Mouse (Mus musculus) cerebellum, adult 11-12 months (tissue): ENCODE results near the gene 2210016L21Rik.

ENCODE experiments used
- DNase-seq: peaks from one replicate; pipeline ENCODE4 v3.0.0; 2022

Gene 2210016L21Rik

DNA sequence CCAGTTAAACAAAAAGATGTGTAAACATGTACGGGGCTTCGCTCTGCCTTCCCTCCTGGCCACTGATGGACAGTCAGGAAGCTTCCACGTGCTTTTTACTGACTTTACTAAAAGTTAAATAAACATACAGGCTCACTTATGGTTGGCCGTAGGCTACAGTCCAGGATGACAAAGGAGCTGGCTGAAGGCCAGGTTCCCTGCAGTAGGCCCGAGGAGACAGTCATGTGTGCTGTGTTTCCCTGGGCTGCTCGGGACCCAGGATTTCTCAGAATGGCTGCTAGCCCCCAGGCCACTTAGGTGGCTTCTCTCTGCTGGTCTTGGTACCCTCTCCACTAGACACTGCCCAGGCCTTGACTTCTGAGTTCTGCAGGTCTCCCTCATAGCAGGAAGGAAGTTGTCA lies 6.9 kb downstream of the 2210016L21Rik start:
- DNase-seq: peak; percentile 57

DNA sequence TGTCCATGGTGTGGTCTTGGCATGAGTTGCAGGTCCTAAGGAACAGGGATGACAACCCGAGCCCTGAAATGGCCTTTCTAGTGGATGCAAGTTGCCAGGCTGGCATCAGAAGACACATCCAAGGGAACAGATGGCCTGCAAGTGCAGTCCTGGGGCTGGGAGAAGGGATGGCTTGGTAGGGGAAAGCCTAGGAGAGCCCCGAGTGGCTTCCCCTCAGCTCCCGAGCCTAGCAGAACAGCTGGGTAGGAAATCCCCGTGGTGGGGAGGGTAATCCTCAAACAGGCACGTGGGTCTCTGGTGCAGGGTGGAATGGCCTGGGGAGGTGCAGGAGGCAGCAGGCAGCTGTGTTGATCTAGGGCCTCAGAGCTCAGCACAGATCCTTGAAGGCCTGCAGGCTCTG lies 7.4 kb downstream of the 2210016L21Rik start:
- DNase-seq: peak; percentile 73

DNA sequence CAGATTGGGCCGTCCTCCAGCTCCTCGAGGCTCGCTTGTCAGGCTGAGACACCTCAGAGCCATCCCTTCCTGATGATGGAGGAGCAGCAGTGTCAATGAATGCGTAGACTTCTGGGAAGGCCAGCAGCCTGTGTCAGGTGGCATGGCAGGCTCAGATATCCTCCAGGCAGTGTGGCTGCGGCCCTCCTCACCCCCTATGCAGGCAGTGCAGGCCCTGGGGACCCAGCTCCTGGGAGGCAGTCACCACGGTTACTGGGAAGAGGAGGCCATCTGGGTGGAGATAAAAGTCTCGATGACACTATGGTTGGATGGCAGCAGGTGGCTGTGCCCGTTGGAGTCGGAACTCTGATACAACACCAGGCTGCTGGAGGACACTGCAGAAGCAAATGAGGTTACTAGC lies 7.9 kb downstream of the 2210016L21Rik start:
- DNase-seq: no peak

DNA sequence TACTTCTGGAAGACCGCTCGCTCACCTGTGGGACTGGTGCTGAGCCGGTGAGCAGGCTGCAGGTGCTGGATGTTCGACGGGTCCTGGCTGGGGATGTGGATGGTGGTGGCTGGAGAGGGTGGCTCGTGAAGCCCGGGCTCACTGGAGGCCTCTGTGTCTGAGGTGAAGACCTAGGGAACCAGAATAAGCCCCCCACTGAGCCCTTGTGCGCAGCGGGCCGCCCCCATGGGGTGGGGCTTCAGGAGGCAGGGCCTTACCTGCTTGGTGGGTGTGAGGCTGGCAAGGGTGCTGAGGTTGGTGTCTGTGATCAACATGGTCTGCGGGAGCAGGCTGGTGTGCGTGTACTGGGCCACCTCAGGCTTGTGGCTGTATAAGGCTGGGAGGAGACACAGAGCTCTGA lies 8.7 kb downstream of the 2210016L21Rik start:
- DNase-seq: peak; percentile 19

DNA sequence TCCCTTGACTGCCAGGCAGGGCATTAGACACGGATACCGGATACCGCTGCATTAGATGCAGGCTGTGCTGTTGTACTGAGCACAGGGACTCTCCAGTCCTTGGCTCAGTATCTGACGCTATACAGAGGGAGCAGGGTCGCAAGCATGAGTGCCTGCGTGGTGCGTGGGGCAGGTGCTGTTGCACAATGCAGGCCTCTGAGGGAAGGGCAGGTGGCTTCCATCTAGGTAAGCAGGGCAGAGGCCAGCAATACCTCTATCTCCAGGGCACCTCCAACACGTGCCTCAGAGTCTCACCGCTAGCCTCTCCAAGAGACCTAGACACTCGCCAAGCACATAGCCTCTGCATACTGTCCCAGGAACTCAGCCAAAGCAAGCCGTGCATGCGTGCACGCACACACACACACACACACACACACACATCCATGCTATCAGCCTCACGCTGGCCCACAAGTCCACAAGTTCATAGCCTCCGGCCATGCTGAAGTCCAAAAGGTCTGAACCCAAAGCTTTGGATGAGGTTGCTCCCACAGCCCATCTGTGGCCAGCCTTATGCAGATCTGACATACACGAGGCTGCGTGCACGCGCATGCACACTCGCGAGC lies 9.4 kb downstream of the 2210016L21Rik start:
- no peak for DNase-seq

DNA sequence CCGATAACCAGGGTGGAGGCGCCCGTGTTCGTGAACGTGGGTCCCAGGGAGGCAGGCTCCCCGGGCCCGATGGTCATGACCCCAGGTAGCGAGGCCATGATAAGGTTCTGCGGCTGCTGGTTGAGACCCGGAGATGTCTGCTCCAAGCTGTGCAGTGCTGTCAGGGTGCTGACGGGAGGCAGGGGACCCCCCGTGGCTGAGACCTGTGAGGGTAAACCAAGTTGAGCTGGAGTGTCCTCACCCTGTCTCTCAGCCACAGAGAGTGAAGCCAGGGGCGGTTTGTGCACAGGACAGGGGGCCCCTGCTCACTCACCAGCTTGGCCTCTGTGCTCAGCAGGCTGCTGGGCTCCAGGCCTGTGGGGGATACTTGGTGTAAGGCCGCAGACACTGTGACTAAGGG lies 11.4 kb downstream of the 2210016L21Rik start:
- DNase-seq: no peak

DNA sequence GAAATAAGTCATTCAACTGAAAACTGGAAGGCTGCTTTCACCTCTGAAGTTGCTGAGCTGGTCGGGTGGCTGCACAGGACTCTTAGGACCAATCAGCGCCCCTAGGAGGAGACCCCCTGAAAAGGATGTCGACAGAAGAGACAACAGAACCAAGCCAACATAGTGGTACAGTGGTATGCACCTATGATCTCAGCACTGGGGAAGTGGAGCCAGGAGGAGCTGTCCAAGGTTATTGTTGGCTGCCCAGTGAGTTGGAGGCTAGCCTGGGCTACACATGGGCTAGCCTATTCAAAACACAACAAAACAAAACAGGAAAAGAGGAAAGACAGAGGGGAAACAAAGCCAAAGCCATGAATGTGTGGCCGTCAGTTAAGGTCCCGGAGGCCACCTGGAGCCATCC lies 16.1 kb downstream of the 2210016L21Rik start:
- DNase-seq: no peak

DNA sequence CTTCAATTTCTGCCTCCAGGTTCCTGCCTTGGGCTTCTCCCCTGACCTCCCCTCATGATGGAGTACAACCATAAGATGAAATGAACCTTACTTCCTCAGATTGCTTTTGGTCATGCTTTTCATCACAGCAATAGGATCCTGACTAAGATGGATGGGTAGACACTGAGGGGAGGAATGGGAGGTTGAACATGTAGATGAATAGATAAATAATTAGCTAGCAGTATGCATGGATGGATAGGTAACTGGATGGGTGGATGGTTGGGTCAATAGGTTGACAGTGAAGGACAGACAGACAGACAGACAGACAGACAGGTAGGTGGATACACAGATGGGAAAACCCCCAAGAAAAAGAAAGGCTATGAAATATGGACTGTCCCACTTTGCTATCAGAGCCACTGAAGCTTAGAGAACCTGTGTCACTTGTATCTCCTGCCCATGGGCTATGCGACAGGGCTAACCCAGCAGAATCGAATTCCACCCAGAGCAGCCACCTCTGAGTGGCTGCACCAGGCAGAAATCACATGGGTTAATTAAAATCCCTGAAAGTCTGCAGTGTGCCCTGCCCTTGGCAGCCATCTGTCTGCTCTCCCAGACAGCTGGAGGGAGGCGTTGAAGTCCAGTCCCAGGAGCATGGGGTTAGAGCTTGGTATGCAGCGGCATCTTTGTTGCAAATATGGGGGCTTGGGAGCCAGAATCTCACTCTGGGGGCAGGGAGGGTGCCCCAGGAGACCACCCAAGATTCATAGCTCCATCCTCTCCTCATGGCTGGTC lies 19.8 kb downstream of the 2210016L21Rik start:
- no peak for DNase-seq

DNA sequence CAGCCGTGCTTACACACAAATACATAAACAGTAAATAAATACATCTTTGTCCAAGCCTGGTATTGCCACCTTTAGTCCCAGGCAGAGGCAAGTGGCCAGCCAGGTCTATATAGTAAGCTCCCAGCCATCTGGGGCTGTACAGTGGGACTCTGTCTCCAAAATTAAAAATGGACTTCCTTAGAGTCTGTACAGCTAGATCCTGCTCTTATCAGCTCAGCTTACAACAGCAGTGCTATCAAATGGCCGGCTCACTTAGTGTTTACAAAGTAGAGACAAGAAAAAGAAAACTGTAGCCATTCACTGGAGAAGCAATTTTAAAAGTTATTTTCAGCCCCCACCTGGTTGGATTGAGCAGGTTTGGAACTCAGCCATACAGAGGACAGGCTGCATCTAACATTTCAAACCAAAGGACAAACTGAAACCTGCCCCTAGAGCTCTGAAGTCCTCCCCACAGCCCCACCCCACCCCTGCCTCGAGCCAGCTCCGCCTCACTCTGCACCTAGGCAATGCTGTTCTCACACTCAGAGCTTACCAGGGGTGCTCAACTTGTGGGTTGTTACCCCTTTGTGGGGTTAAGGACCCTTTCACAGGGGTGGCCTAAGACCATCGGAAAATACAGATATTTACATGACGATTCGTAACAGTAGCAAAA lies 22.5 kb downstream of the 2210016L21Rik start:
- DNase-seq: no peak

DNA sequence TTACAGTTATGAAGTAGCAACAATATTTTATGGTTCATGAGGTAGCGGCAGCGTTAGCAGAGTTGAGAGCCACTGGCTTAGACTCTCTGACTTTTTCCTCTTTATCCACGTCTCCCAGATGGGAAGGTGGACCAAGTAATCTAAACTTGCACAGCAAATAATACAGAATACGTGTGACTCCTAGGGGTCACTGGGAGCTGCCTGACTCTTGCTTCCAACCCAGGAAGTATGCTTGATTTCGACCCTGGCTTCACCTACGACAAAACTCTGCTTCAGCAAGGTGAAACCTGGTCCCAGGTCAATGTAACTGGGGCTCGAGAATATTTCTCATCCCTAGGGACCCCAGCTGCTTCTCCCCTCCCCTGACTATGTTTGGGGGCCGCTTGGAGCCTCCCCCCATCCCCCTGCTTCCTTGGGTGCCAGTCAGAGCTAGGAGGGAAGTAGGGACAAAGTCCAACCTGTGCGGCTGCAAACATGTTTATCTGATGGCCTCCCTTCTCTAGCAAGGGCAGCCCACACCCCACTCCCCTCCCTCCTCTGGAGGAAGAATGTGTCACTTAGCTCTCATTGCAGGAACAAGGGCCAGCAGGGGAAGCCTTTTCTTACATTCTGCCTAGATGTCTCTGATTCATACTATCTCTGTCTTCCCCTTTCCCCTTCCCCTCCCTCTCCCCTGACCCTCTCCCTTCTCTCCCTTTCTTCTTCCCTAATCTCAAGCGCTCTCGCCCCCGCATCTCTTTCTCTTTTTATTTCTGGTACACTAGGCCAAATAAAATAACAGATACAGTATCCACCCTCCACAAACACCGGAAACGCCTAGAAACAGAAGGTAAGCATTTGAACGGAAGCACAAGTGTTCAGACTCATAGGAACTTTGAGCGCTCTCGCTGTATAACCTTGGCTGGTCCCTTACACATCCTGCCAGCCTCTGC lies 23.3 kb downstream of the 2210016L21Rik start:
- DNase-seq: no peak

DNA sequence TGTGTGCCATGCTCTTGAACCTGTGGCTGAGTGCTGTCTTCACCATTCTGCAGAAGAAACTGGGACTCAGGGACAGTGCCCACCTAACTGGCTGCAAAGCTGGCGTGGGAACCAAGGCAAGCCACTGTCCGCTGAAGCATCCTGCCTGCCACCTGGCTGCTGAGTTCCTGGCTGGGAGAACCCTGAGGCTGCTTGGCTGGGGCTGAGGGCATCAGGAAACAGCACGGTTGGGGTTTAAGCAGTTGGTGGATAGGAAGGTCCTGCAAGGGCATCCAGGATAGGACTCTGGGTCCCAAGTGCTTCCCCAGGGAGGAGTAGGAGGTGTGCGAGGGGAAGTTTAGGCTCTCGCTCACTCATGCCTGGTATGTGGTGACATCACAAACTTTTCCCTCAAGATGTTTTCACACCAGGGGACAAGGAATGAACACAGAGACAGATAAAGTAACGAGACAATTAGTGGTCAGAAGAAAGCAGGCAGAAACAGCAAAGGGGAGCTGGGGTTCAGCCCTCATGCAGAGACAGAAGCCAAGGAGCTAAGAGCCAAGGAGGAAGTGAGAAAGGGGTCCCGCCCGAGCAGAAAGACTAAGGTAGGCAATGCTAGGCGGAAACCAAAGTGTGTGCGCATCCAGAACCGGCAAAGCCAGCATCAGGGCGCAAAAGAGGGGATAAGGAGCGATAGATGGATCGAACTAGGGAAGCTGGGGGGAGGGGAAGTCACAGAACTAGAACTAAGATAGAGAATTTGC lies 25.7 kb downstream of the 2210016L21Rik start:
- DNase-seq: no peak

DNA sequence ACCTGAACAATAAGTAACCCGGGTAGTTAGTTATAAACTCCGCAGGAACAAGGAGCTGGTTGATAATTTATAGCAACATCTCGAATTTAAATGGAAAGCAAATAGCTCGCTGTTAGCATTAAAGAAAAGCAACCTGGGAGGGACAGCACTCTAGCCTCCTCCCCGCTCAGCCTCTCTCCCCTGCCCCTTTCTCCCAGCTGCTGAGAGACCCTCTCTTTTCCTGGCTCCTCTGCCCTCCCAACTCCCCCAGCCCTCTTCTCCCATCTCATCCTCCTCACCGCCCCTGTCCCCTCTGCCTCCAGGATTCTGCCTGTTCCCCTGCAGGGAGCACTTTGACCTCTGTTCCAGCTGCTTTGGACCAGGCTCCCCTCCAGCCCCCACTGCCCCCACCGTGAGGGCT lies 26.7 kb downstream of the 2210016L21Rik start:
- DNase-seq: no peak

DNA sequence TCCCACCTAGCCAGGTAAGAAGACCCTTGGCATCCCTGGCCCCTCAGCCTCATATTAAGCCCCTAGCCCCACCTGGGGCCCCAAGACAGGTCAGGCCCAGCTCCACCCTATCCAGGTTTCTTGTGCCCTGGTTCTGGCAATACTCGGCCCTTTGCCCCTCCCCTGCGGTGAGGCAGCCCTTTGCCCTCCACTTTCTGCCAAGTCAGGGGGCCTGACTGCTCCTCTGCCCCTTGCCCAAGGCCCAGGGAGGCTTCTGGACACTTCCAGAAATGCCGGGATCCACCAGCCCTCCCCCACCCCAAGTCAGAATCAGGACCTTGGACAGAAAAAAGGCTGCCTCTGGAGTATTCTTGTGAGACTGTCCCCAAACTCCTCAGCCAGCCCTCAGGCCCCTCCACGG lies 27.1 kb downstream of the 2210016L21Rik start:
- no peak for DNase-seq

DNA sequence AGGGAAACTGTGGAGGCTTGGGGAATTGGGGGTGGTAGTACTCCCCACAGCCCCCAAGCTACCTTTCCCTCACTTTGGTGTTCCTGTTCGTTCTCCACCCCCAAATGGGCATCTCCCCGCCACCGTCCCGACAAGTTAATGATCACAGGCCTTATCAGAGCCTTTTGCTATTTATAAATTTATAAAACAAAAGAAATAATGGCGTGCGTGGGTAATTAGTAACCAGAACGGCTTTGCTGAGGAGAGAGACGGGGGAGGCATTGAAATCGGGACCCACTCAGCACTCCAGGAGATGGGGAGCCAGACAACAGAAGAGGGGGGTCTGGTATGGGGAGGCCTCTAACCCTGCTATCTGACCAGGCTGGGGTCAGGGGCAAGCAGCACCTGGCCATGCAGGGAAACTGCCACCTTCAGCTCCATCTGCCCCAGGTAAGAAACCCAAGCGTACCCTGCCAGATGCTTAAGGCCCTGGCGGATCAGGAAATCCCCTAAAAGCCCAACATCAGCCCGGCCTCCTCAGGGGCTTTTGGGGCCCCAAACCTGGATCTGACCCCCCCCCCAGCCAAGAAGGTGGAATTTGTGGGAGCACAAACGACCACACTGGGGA lies 27.8 kb downstream of the 2210016L21Rik start:
- DNase-seq: no peak

DNA sequence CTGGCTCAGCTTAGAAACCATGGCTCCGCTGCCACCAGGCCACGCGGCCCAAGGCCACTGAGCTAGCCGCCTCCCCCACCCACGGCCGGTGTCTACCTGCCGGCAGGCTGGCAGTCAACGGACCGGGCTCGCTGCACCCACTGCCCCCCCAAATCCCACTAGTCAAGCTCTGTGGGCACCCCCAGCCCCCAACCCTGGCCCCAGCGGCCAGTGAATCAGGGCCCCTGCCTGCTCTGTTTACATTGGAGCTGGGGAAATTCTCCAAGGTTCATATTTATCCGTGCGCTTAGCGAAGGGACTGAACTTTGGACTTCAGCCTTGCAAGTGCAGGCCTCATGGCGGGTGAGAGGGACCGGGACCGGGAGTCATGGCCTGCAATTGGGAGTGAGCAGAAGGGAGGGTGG lies 28.9 kb downstream of the 2210016L21Rik start, which contains the start of gene Hnf1a:
Gene Hnf1a, minus strand, starts transcription at position 271 of the 404 bp plus-strand sequence.
- DNase-seq: no peak

DNA sequence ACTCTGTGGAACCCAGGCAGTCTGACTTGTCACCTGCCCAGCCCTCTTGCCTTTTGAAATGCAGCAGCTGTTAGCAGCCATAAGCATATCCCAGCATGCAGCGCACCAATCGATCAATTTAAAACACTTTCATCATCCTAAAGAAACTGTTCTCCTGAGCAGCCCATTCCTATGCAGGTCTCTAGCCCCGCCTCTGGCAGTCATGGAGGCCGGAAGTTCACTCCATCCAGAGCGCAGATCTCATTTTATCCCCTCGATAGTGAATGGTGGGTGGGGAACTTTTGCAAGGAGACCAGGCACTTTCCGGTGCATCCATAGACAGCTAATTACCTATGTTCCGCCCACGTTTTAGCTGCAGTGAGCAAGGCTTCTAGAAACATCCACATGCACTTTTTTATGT lies 30.2 kb downstream of the 2210016L21Rik start:
- no peak for DNase-seq

DNA sequence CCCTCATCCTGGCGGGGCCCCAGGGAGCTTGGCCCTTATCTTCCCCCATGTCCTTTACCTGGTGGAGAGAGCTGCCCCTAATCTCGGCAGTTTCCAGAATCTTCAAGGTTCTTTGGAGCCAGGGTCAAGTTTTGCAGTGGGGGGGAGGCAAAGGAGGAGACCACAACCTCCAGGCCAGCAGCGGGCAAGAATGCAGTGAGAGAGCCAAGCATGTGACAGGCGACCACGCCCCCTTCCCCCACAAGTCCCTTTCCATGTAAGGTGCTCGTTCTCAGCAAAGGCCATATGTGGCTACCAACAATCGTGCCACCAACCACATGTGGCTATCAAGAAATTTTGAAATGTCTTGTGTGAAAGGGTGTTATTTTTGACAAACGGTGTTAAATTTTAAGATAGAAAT lies 31.2 kb downstream of the 2210016L21Rik start:
- no peak for DNase-seq

DNA sequence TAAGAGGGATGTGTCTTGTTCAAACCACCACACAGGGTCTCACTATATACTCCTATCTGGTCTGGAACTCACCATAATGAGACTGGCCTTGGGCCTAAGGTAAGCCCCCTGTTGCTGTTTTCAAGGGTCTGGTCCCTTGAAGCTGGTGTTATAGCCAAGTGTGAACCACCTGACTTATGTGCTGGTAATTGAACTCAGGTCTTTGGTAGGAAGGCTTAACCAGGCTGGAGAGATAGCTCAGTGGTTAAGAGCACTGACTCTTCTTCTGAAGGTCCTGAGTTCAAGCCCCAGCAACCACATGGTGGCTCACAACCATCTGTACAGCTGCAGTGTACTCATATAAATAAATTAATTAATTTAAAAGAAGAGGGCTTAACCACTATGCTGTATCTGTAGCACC lies 35.0 kb downstream of the 2210016L21Rik start:
- DNase-seq: no peak

DNA sequence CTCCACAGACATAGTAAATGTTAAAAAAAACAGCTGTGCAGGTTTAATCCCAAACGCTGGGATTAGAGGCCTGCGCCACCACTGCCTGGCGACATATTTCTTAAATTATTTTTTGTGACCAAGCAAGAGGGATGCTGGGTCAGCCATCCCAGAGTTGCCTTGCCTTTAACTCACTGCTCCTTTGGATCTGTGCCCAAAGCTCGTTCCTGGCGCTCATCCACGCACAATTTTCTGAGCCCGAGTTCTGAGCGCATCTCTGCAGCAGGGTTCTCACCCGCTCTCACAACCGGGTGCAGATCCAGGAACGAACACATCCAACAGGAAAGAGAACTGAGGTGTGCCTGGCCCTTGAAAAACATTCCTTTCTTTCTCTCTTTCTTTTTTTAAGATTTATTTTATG lies 36.5 kb downstream of the 2210016L21Rik start:
- DNase-seq: peak; percentile 18

DNA sequence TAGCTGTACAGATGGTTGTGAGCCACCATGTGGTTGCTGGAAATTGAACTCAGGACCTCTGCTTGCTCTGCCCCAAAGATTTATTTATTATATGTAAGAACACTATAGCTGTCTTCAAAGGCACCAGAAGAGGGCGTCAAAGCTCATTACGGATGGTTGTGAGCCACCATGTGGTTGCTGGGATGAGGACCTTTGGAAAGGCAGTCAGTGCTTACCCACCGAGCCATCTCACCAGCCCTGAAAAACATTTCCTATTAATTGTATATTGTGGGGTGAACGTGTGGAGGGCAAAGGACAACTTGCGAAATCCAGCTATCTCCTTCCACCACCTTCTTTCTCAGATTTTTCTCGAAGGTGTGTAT lies 36.9 kb downstream of the 2210016L21Rik start:
- peak; percentile 21 for DNase-seq

DNA sequence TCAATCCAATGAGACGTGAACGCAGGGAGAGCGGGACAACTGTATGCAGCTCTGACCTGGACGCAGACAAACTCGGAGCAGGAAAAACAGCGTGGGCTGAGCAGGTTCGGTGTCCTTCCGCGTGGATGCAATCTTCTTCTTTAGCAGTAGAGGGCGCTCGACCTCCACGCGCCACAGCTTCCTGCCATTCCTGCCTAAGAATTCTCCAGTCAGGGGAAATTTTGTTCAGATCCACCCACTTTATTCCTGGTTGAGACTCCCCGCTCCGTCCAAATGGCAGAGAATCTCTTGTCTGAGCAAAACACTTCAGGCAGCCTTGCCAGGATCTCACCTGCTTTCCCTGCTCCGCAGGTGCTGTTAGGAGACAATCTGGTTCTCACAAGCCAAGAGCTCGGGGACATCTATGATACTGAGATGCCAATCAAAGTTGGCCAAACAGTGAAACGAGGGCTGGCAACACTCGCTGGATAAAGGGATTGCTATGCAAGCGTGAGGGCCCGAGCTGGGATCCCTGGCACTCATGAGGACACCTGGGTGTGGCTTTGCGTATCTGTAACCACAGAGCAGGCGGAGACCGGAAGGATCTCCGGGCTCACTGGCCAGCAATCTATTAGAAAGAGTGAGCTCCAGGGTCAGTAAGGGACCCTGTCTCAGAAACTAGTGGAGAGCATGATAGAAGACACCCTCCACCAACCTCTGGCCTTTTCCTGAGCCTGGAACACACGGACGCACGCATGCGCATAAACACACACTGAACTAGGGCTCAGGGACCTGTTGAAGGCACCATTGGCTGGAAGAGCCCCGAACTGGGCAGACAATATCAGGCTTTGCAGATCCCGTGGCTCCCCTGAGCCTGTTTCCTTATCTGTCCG lies 37.5 kb downstream of the 2210016L21Rik start:
- DNase-seq: peak; percentile 75
